10 mouse cellular contexts compared by ENCODE assay signal in the genomic region with DNA sequence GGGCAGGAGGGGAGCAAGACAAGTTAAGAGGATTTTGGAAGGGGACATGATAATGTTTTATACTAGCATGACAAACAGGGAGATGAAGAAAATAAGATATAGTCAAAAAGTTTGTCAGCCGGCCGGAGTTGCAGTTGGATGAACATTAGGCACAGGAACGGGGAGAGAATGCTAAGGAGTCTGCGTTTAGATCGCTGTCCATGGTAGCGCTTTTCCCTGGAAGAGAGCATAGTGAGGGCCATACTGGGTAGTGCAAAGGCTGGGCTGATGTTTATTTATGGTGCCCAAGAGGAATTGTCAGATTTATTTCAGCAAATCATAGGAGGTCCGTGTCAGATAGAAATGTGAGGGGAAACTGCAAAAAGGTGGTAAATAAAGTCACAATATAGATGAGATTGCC.
DNase-seq lines count a peak whose midpoint lies in the region; TF ChIP-seq lines count a peak whose summit lies in the region.
"Had no signal": no experiment of that assay in that cellular context is flagged by ENCODE, and none has a peak within 500 bp of the region (broad histone marks: within the 10 kb centered on the region; RNA-seq: fewer than 3 reads in every experiment).

No protein-coding gene starts in this region.

- no peak for TF ChIP-seq EP300 in MEL (IDR thresholded peaks at IDR 0.05; ENCODE audit: low read depth in 1 of 2, low read length in 2 of 2)

- TF ChIP-seq RAD21 in MEL (IDR thresholded peaks at IDR 0.05; ENCODE audit: low read depth, low read length), result no peak

- H3K4me1 ChIP-seq in MEL (ENCODE audit: control insufficient read depth in 1 of 2, insufficient read depth in 2 of 2, low read length in 2 of 2), result no peaks in the 10 kb centered on the region
- H3K4me1 ChIP-seq: embryonic facial prominence, embryonic 13.5 days had no signal

- no peak overlapping the region for H3K4me3 ChIP-seq in MEL (ENCODE audit: control insufficient read depth in 1 of 2, insufficient read depth in 1 of 2, low read depth in 2 of 2, low read length in 2 of 2)
- no peak overlapping the region for H3K4me3 ChIP-seq in gastrocnemius, adult 2 months
- H3K4me3 ChIP-seq: embryonic facial prominence, embryonic 13.5 days had no signal

- H3K27me3 ChIP-seq in MEL (ENCODE audit: control insufficient read depth in 1 of 2, insufficient read depth in 2 of 2, low read length in 2 of 2), result no peaks in the 10 kb centered on the region
- H3K27me3 ChIP-seq: embryonic facial prominence, embryonic 13.5 days; Patski had no signal

- H3K79me2 ChIP-seq in MEL (ENCODE audit: control insufficient read depth, insufficient read depth, low read length, poor library complexity), result no peaks in the 10 kb centered on the region

- H3K9ac ChIP-seq in MEL (ENCODE audit: control insufficient read depth, low read depth, low read length, poor library complexity, severe bottlenecking), result no peak overlapping the region
- H3K9ac ChIP-seq: embryonic facial prominence, embryonic 13.5 days had no signal

- no peak for TF ChIP-seq CTCF in MEL (IDR thresholded peaks at IDR 0.05 in 2 of 3, conservative IDR thresholded peaks at IDR 0.05 in 1 of 3; ENCODE audit: control insufficient read depth in 1 of 3, insufficient read depth in 1 of 3, low read depth in 2 of 3, low read length in 3 of 3, poor library complexity in 1 of 3, severe bottlenecking in 1 of 3)
- no peak for TF ChIP-seq CTCF in gastrocnemius, adult 2 months (IDR thresholded peaks at IDR 0.05)

- TF ChIP-seq POLR2A in MEL (IDR thresholded peaks at IDR 0.05; ENCODE audit: control insufficient read depth in 1 of 2, insufficient read depth in 1 of 2, low read depth in 1 of 2, low read length in 2 of 2, poor library complexity in 1 of 2), result no peak

- H3K9me3 ChIP-seq in MEL (replicated peaks; ENCODE audit: insufficient read depth, low read length), result no peaks in the 10 kb centered on the region
- H3K9me3 ChIP-seq: embryonic facial prominence, embryonic 13.5 days had no signal

- intact Hi-C loops in gastrocnemius, adult 2 months (cut with DNase I), result no loop called here

- H3K36me3 ChIP-seq in MEL (ENCODE audit: control insufficient read depth in 1 of 2, insufficient read depth in 2 of 2, low read length in 2 of 2), result no peaks in the 10 kb centered on the region
- H3K36me3 ChIP-seq: embryonic facial prominence, embryonic 13.5 days had no signal

- no peak overlapping the region for H3K27ac ChIP-seq in MEL (ENCODE audit: control insufficient read depth, low read depth, low read length)
- H3K27ac ChIP-seq in gastrocnemius, adult 2 months, result no peak overlapping the region
- H3K27ac ChIP-seq: embryonic facial prominence, embryonic 13.5 days had no signal

- DNase-seq in kidney, adult 9 months, result peak; percentile 3
- no peak for DNase-seq in kidney, adult 18-20 months
- DNase-seq in MEL (ENCODE audit: low read depth, low spot score) (peak; percentile 10), WW6 (ENCODE audit: low read depth, low spot score) (peak; percentile 18)
- DNase-seq in kidney, postnatal 10 days, result peak; percentile 67
- DNase-seq in left cerebral cortex, adult 18-20 months (ENCODE audit: low spot score in 2 of 2), result no peak
- DNase-seq in gastrocnemius, adult 2 months, result no peak
- no peak for DNase-seq in frontal cortex, postnatal 14 days (ENCODE audit: low spot score in 2 of 2)

TF ChIP-seq in MEL, 35 proteins besides CTCF, POLR2A, EP300 and RAD21:
- no peak for TF ChIP-seq NRF1 (IDR thresholded peaks at IDR 0.05; ENCODE audit: insufficient read depth, low read depth, low read length, poor library complexity, severe bottlenecking)
- no peak for TF ChIP-seq GABPA (IDR thresholded peaks at IDR 0.05; ENCODE audit: low read depth, low read length)
- TF ChIP-seq TBP (IDR thresholded peaks at IDR 0.05; ENCODE audit: low read depth, low read length), result no peak
- TF ChIP-seq GATA1 (IDR thresholded peaks at IDR 0.05; ENCODE audit: low read depth, low read length), result no peak

Comparison
In these comparisons a context has a peak if more than half of its experiments do, and no peak if none do; other contexts are left out.
1. DNase-seq: peak in kidney, adult 9 months (single experiment), MEL (single experiment), WW6 (single experiment) and kidney, postnatal 10 days (single experiment); none in kidney, adult 18-20 months (single experiment), left cerebral cortex, adult 18-20 months (0 of 2), gastrocnemius, adult 2 months (single experiment) and frontal cortex, postnatal 14 days (0 of 2).